Mouse (Mus musculus) midbrain, embryonic 14.5 days (tissue): ENCODE results near the gene Eif4a1. TPM values are rescaled to one million over a fixed set of nuclear protein-coding genes. Genes with fewer than 3 reads are reported as not detected.
A peak's percentile ranks its signal among the peaks of the same experiment; 100 is the strongest.
"Not testable (repeated sequence)": the region's sequence is repeated elsewhere in the genome, so short reads cannot be mapped to it uniquely, and the experiment has no call there.

Source experiments
- ATAC-seq: fragments of 200-750 bp; cut with Nextera tagmentation; 2 replicates; pipeline ENCODE4 v1.8.0; 2017; ENCODE audit warnings: moderate number of reproducible peaks, moderate library complexity; ENCODE audit not compliant: low FRiP score, low TSS enrichment
- DNase-seq: peaks from one replicate; pipeline ENCODE4 v3.0.0-alpha.2; 2015
- H3K27ac ChIP-seq: fragments of 300-500 bp; sonication (generic); replicated peaks from 2 replicates; pipeline ENCODE4 v1.5.1; 2014; ENCODE audit warnings: mild to moderate bottlenecking, low read depth, low read length, moderate library complexity
- H3K27me3 ChIP-seq: fragments of 300-500 bp; sonication (generic); 2 replicates; pipeline ENCODE4 v1.6.1; 2014; ENCODE audit warnings: low read length, control low read depth, mixed read lengths; ENCODE audit not compliant: control insufficient read depth, insufficient read depth
- H3K36me3 ChIP-seq: fragments of 300-500 bp; sonication (generic); 2 replicates; pipeline ENCODE4 v1.6.1; 2014; ENCODE audit warnings: low read length, control low read depth; ENCODE audit not compliant: control insufficient read depth, insufficient read depth
- H3K4me1 ChIP-seq: fragments of 300-500 bp; sonication (generic); 2 replicates; pipeline ENCODE4 v1.6.1; 2014; ENCODE audit warnings: mild to moderate bottlenecking, antibody characterized with exemption, low read length, control low read depth; ENCODE audit not compliant: control insufficient read depth, insufficient read depth
- H3K4me2 ChIP-seq: fragments of 300-500 bp; sonication (generic); 2 replicates; pipeline ENCODE4 v1.6.1; 2014; ENCODE audit warnings: mild to moderate bottlenecking, low read length, moderate library complexity
- H3K4me3 ChIP-seq: fragments of 300-500 bp; sonication (generic); replicated peaks from 2 replicates; pipeline ENCODE4 v1.5.1; 2014; ENCODE audit warnings: low read depth, low read length
- H3K9ac ChIP-seq: fragments of 300-500 bp; sonication (generic); replicated peaks from 2 replicates; pipeline ENCODE4 v1.6.1; 2014; ENCODE audit warnings: mild to moderate bottlenecking, low read length, moderate library complexity
- H3K9me3 ChIP-seq: fragments of 300-500 bp; sonication (generic); 2 replicates; pipeline ENCODE4 v1.6.1; 2016; ENCODE audit warnings: low read length, control low read depth, mixed read lengths; ENCODE audit not compliant: control insufficient read depth
- WGBS: fragments of 180-500 bp; shearing (Covaris S2); extraction: QIAGEN DNeasy Blood & Tissue Kit; methylation state at CpG from one replicate; pipeline ENCODE4 v1.1.7; 2014; 5-methylcytosine and 5-hydroxymethylcytosine counted together
- polyA plus RNA-seq: library from polyadenylated mRNA; unstranded; fragments of >200 nt; fragmentation: Nextera tagmentation; extraction: Ambion mirVana; gene quantifications from 2 replicates; pipeline ENCODE4 v1.2.1, GENCODE M21; 2014

Eif4a1 gene
- polyA plus RNA-seq, 1 experiment from 2014 or later, result 707 TPM

GRCm38 (mm10) chr11:69653399-69653798 lies 18.8 kb downstream of the Eif4a1 start:
- H3K36me3 ChIP-seq, result peaks cover 84% of the 10 kb centered on the region
- H3K27me3 ChIP-seq, result no peaks in the 10 kb centered on the region
- peak; percentile 50 for DNase-seq
- no peak for ATAC-seq
- H3K4me3 ChIP-seq, result no peak overlapping the region
- no peak overlapping the region for H3K4me2 ChIP-seq
- no peaks in the 10 kb centered on the region for H3K4me1 ChIP-seq
- H3K9me3 ChIP-seq, result no peaks in the 10 kb centered on the region
- H3K9ac ChIP-seq, result no peak overlapping the region
- WGBS, result 47% methylated on average over 5 of the region's 5 CpGs
- H3K27ac ChIP-seq, result peak overlapping the region; percentile 32; the same call in 1 of the 2 replicates

GRCm38 (mm10) chr11:69645860-69646259 lies 26.4 kb downstream of the Eif4a1 start:
- Histone ChIP-seq H3K4me3 (no peak overlapping the region), H3K27me3 (no peaks in the 10 kb centered on the region)

GRCm38 (mm10) chr11:69635471-69635870 lies 36.8 kb downstream of the Eif4a1 start:
- H3K4me2 ChIP-seq, result peak overlapping the region; percentile 57
- H3K9me3 ChIP-seq, result no peaks in the 10 kb centered on the region
- H3K27ac ChIP-seq, result no peak overlapping the region
- peaks cover 25% of the 10 kb centered on the region for H3K36me3 ChIP-seq
- 88% methylated on average over 3 of the region's 3 CpGs for WGBS
- no peaks in the 10 kb centered on the region for H3K27me3 ChIP-seq
- H3K4me3 ChIP-seq, result no peak overlapping the region
- ATAC-seq (no peak), DNase-seq (no peak)
- H3K4me1 ChIP-seq, result peaks cover 23% of the 10 kb centered on the region
- H3K9ac ChIP-seq, result 0 out of 2 replicates have a peak overlapping the region, but pooled peaks have one; percentile 16

More at GRCm38 (mm10) chr11:69645860-69646259, 26.4 kb downstream of the Eif4a1 start:
- no peak overlapping the region for H3K4me2 ChIP-seq
- no peak overlapping the region for H3K9ac ChIP-seq
- 96% methylated on average over 5 of the region's 5 CpGs for whole genome bisulfite sequencing
- DNase-seq (no peak), ATAC-seq (no peak)
- H3K4me1 ChIP-seq, result no peaks in the 10 kb centered on the region
- no peaks in the 10 kb centered on the region for H3K9me3 ChIP-seq
- H3K36me3 ChIP-seq, result peaks cover 99% of the 10 kb centered on the region
- H3K27ac ChIP-seq, result no peak overlapping the region

- no peaks in the 10 kb centered on the region for H3K27me3 ChIP-seq
- H3K4me3 ChIP-seq, result peak overlapping the region; percentile 99
- peak overlapping the region; percentile 57 for H3K4me2 ChIP-seq
- DNase-seq (no peak), ATAC-seq (peak; percentile 66)
- peak overlapping the region; percentile 94 for H3K9ac ChIP-seq
- WGBS, result under 1% methylated on average over 47 of the region's 50 CpGs
- H3K27ac ChIP-seq, result peak overlapping the region; percentile 96
- peaks cover 23% of the 10 kb centered on the region for H3K4me1 ChIP-seq
- no peaks in the 10 kb centered on the region for H3K9me3 ChIP-seq
- peaks cover 11% of the 10 kb centered on the region; the same call in 1 of the 2 replicates for H3K36me3 ChIP-seq
These were observed 38.9 kb downstream of the Eif4a1 start for GRCm38 (mm10) chr11:69633128-69633866.

- DNase-seq, result peak; percentile 100
- Histone ChIP-seq H3K4me3 (peak within 1 kb of the TSS; percentile 99), H3K27me3 (no peaks in the 10 kb centered on the region), H3K36me3 (peaks cover 3% of the 10 kb centered on the region; the same call in 1 of the 2 replicates), H3K9ac (peak within 1 kb of the TSS; percentile 94), H3K9me3 (no peaks in the 10 kb centered on the region), H3K4me2 (peak within 1 kb of the TSS; percentile 57), H3K27ac (peak within 1 kb of the TSS; percentile 96), H3K4me1 (peaks cover 23% of the 10 kb centered on the region)
- peak; percentile 98 for ATAC-seq
- under 1% methylated on average over 51 of the region's 56 CpGs for WGBS
These were observed 39.7 kb downstream of the Eif4a1 start, which contains the start of gene Fxr2 for GRCm38 (mm10) chr11:69632284-69633089. Gene Fxr2 (plus strand): TSS chr11:69632990.

- Histone ChIP-seq H3K27ac (no peak overlapping the region), H3K27me3 (no peaks in the 10 kb centered on the region), H3K9ac (no peak overlapping the region), H3K4me2 (no peak overlapping the region), H3K4me3 (no peak overlapping the region), H3K4me1 (peaks cover 14% of the 10 kb centered on the region), H3K36me3 (no peaks in the 10 kb centered on the region), H3K9me3 (no peaks in the 10 kb centered on the region)
- 71% methylated on average over 1 of the region's 1 CpGs for WGBS
- DNase-seq (peak; percentile 36), ATAC-seq (no peak)
These were observed 42.4 kb downstream of the Eif4a1 start for GRCm38 (mm10) chr11:69629802-69630201.

- H3K27ac ChIP-seq, result no peak overlapping the region
- no peaks in the 10 kb centered on the region for H3K36me3 ChIP-seq
- H3K4me1 ChIP-seq, result peaks cover 3% of the 10 kb centered on the region; the same call in 1 of the 2 replicates
- WGBS, result 37% methylated on average over 6 of the region's 6 CpGs
- no peak overlapping the region for H3K4me2 ChIP-seq
- no peak overlapping the region for H3K4me3 ChIP-seq
- H3K27me3 ChIP-seq, result no peaks in the 10 kb centered on the region
- DNase-seq, result peak; percentile 90
- no peak overlapping the region for H3K9ac ChIP-seq
- no peaks in the 10 kb centered on the region for H3K9me3 ChIP-seq
- no peak for ATAC-seq
These were observed 43.9 kb downstream of the Eif4a1 start for GRCm38 (mm10) chr11:69628286-69628685.

- H3K36me3 ChIP-seq, H3K27ac ChIP-seq, H3K4me2 ChIP-seq, DNase-seq, H3K4me3 ChIP-seq, H3K27me3 ChIP-seq, H3K9ac ChIP-seq, H3K9me3 ChIP-seq, ATAC-seq: not testable (repeated sequence)
- WGBS, result 80% methylated on average over 2 of the region's 2 CpGs
- peaks cover 18% of the 10 kb centered on the region for H3K4me1 ChIP-seq
These were observed 47.9 kb downstream of the Eif4a1 start for GRCm38 (mm10) chr11:69624339-69624738.
